Mouse (Mus musculus): Measurements from ENCODE around the gene Zscan22. TPM values are rescaled to one million over a fixed set of nuclear protein-coding genes. Genes with fewer than 3 reads are reported as not detected.
"Not testable (repeated sequence)": the region's sequence is repeated elsewhere in the genome, so short reads cannot be mapped to it uniquely, and the experiment has no call there.

Gene Zscan22
- total RNA-seq, 2 experiments from 2014 or later = 10.7 to 13.6 TPM

- DNase-seq = peak; percentile 51 to 56
Observed at GRCm38 (mm10) chr7:12927693-12928589, 30.3 kb downstream of the Zscan22 start.

- DNase-seq = no peak
Observed at GRCm38 (mm10) chr7:12933615-12934140, 36.1 kb downstream of the Zscan22 start.

GRCm38 (mm10) chr7:12934808-12935207 lies 37.2 kb downstream of the Zscan22 start:
- no peak for DNase-seq

GRCm38 (mm10) chr7:12937254-12937803 lies 39.7 kb downstream of the Zscan22 start:
- not testable (repeated sequence) for DNase-seq

- no peak for DNase-seq
Observed at GRCm38 (mm10) chr7:12940599-12940998, 43.0 kb downstream of the Zscan22 start.

GRCm38 (mm10) chr7:12943488-12943887 lies 45.9 kb downstream of the Zscan22 start:
- DNase-seq = peak in 1 of 2 experiments; percentile 20

- peak; percentile 91 to 93 for DNase-seq
Observed at GRCm38 (mm10) chr7:12949032-12949871, 51.6 kb downstream of the Zscan22 start.

- no peak for DNase-seq
Observed at GRCm38 (mm10) chr7:12949872-12950229, 52.2 kb downstream of the Zscan22 start.

- no peak for DNase-seq
Observed at GRCm38 (mm10) chr7:12954896-12955295, 57.3 kb downstream of the Zscan22 start.

GRCm38 (mm10) chr7:12957511-12957910 lies 59.9 kb downstream of the Zscan22 start:
- no peak for DNase-seq

Other genes starting within 250 kb of the Zscan22 start
- not detected for gene Vmn2r55, start 212.8 kb upstream of the Zscan22 start, total RNA-seq (2021)
- not detected for gene Vmn2r56, start 162.8 kb upstream of the Zscan22 start, total RNA-seq (2021)
- gene Zscan18, start 94.2 kb upstream of the Zscan22 start, total RNA-seq (2021) = 1 to 10 TPM; 2.3 to 4.3 TPM
- 10 to 100 TPM; 10.5 to 11.0 TPM for gene Zfp329, start 79.0 kb upstream of the Zscan22 start, total RNA-seq (2021)
- 10 to 100 TPM; 22.2 to 24.0 TPM for gene Zfp110, start 63.1 kb upstream of the Zscan22 start, total RNA-seq (2021)
- gene Zfp128, start 16.6 kb upstream of the Zscan22 start, total RNA-seq (2021) = 1 to 10 TPM; 3.2 to 3.4 TPM
- 100 to 1,000 TPM; 919 to 976 TPM for gene Rps5, start 24.5 kb downstream of the Zscan22 start, total RNA-seq (2021)
- under 1 TPM; 0.20 to 0.63 TPM for gene Rnf225, start 29.6 kb downstream of the Zscan22 start, total RNA-seq (2021)
- gene Zfp324, start 68.0 kb downstream of the Zscan22 start, total RNA-seq (2021) = 1 to 10 TPM; 9.3 to 9.5 TPM
- gene Zfp446, start 80.0 kb downstream of the Zscan22 start, total RNA-seq (2021) = 1 to 10 TPM; 5.9 to 7.6 TPM
- under 1 TPM in 1 of 2 experiments, not detected in 1; 0.20 TPM for gene Slc27a5, start 100.4 kb downstream of the Zscan22 start, total RNA-seq (2021)
- 100 to 1,000 TPM; 221 to 229 TPM for gene Trim28, start 101.3 kb downstream of the Zscan22 start, total RNA-seq (2021)
- gene Zbtb45, start 112.2 kb downstream of the Zscan22 start, total RNA-seq (2021) = 10 to 100 TPM; 11.7 to 13.6 TPM
- gene Chmp2a, start 137.0 kb downstream of the Zscan22 start, total RNA-seq (2021) = 100 to 1,000 TPM; 178 to 225 TPM
- 100 to 1,000 TPM; 173 to 178 TPM for gene Ube2m, start 140.5 kb downstream of the Zscan22 start, total RNA-seq (2021)
- gene Mzf1, start 156.9 kb downstream of the Zscan22 start, total RNA-seq (2021) = 1 to 10 TPM; 1.8 to 2.9 TPM
- not detected for gene Vmn1r85, start 197.4 kb downstream of the Zscan22 start, total RNA-seq (2021)
- gene Vmn1r86, start 222.1 kb downstream of the Zscan22 start, total RNA-seq (2021) = not detected
- not detected for gene Vmn1r87, start 242.3 kb downstream of the Zscan22 start, total RNA-seq (2021)